Mouse (Mus musculus) limb, embryonic 12.5 days (tissue): Measurements from ENCODE around the gene Mettl22. TPM values are rescaled to one million over a fixed set of nuclear protein-coding genes. Genes with fewer than 3 reads are reported as not detected.
A peak's percentile ranks its signal among the peaks of the same experiment; 100 is the strongest.

ENCODE experiments used
- ATAC-seq: fragments of 200-750 bp; cut with Nextera tagmentation; 2 replicates; pipeline ENCODE4 v1.8.0; 2017; ENCODE audit warnings: low read depth, moderate TSS enrichment; ENCODE audit not compliant: insufficient number of reproducible peaks, insufficient read depth, low FRiP score, low TSS enrichment
- H3K27ac ChIP-seq: fragments of 300-500 bp; sonication (generic); 2 replicates; pipeline ENCODE4 v1.5.1; 2016; ENCODE audit warnings: mild to moderate bottlenecking, moderate library complexity
- H3K27me3 ChIP-seq: fragments of 300-500 bp; sonication (generic); 2 replicates; pipeline ENCODE4 v1.6.1; 2016; ENCODE audit warnings: mild to moderate bottlenecking, moderate library complexity
- H3K36me3 ChIP-seq: fragments of 300-500 bp; sonication (generic); 2 replicates; pipeline ENCODE4 v1.6.1; 2016; ENCODE audit warnings: mild to moderate bottlenecking, moderate library complexity
- H3K4me1 ChIP-seq: fragments of 300-500 bp; sonication (generic); replicated peaks from 2 replicates; pipeline ENCODE4 v1.6.1; 2016
- H3K4me2 ChIP-seq: fragments of 300-500 bp; sonication (generic); 2 replicates; pipeline ENCODE4 v1.6.1; 2016; ENCODE audit warnings: mild to moderate bottlenecking, moderate library complexity
- H3K4me3 ChIP-seq: fragments of 300-500 bp; sonication (generic); replicated peaks from 2 replicates; pipeline ENCODE4 v1.5.1; 2016; ENCODE audit warnings: mild to moderate bottlenecking
- H3K9ac ChIP-seq: fragments of 300-500 bp; sonication (generic); replicated peaks from 2 replicates; pipeline ENCODE4 v1.6.1; 2016; ENCODE audit warnings: mild to moderate bottlenecking, moderate library complexity
- H3K9me3 ChIP-seq: fragments of 300-500 bp; sonication (generic); 2 replicates; pipeline ENCODE4 v1.6.1; 2016; ENCODE audit warnings: mild to moderate bottlenecking, moderate library complexity
- WGBS: fragments of 180-500 bp; shearing (Covaris S2); methylation state at CpG from one replicate; pipeline ENCODE4 v1.1.7; 2016; 5-methylcytosine and 5-hydroxymethylcytosine counted together
- polyA plus RNA-seq: library from polyadenylated mRNA; unstranded; fragments of >200 nt; fragmentation: Nextera tagmentation; extraction: Ambion mirVana; gene quantifications from 2 replicates; pipeline ENCODE4 v1.2.1, GENCODE M21; 2016

Mettl22 gene
- polyA plus RNA-seq = 16.9 and 19.3 TPM in 2 replicates

- ATAC-seq = peak; percentile 97
- under 1% methylated on average over 48 of the region's 48 CpGs for WGBS
- H3K27me3 ChIP-seq = peaks cover 5% of the 10 kb centered on the region; the same call in 1 of the 2 replicates
- no peaks in the 10 kb centered on the region; the same call in 1 of the 2 replicates for H3K4me1 ChIP-seq
- peak within 1 kb of the TSS; percentile 94 for H3K27ac ChIP-seq
- peak within 1 kb of the TSS; percentile 76 for H3K9ac ChIP-seq
- peaks cover 3% of the 10 kb centered on the region; the same call in 1 of the 2 replicates for H3K36me3 ChIP-seq
- peak within 1 kb of the TSS; percentile 69 for H3K4me2 ChIP-seq
- H3K4me3 ChIP-seq = peak within 1 kb of the TSS; percentile 70
- no peaks in the 10 kb centered on the region for H3K9me3 ChIP-seq
These were observed at the start of gene Mettl22 for GRCm38 (mm10) chr16:8470603-8471481. Gene Mettl22 (plus strand): TSS chr16:8470788.

GRCm38 (mm10) chr16:8420842-8421241 lies 49.7 kb upstream of the Mettl22 start:
- Histone ChIP-seq H3K4me1 (peaks cover 9% of the 10 kb centered on the region), H3K9me3 (no peaks in the 10 kb centered on the region), H3K27me3 (peaks cover 50% of the 10 kb centered on the region), H3K4me3 (no peak overlapping the region), H3K9ac (no peak overlapping the region), H3K4me2 (no peak overlapping the region), H3K36me3 (no peaks in the 10 kb centered on the region), H3K27ac (no peak overlapping the region)
- 83% methylated on average over 4 of the region's 4 CpGs for WGBS
- ATAC-seq = no peak

- H3K36me3 ChIP-seq = no peaks in the 10 kb centered on the region
- no peak overlapping the region for H3K9ac ChIP-seq
- no peak overlapping the region for H3K27ac ChIP-seq
- 27% methylated on average over 7 of the region's 7 CpGs for WGBS
- no peak overlapping the region for H3K4me2 ChIP-seq
- no peak; the same call in 1 of the 2 replicates for ATAC-seq
- peaks cover 69% of the 10 kb centered on the region for H3K27me3 ChIP-seq
- no peaks in the 10 kb centered on the region for H3K9me3 ChIP-seq
- H3K4me3 ChIP-seq = no peak overlapping the region
- H3K4me1 ChIP-seq = peaks cover 9% of the 10 kb centered on the region
These were observed 46.9 kb upstream of the Mettl22 start for GRCm38 (mm10) chr16:8423626-8424114.

GRCm38 (mm10) chr16:8424161-8424970 lies 46.2 kb upstream of the Mettl22 start:
- peak overlapping the region; percentile 61 for H3K4me2 ChIP-seq
- peaks cover 9% of the 10 kb centered on the region for H3K4me1 ChIP-seq
- no peak overlapping the region for H3K27ac ChIP-seq
- 4% methylated on average over 43 of the region's 43 CpGs for WGBS
- peak overlapping the region; percentile 5; the same call in 1 of the 2 replicates for H3K9ac ChIP-seq
- ATAC-seq = no peak
- peak overlapping the region; percentile 34 for H3K4me3 ChIP-seq
- no peaks in the 10 kb centered on the region for H3K9me3 ChIP-seq
- peaks cover 69% of the 10 kb centered on the region for H3K27me3 ChIP-seq
- no peaks in the 10 kb centered on the region for H3K36me3 ChIP-seq

GRCm38 (mm10) chr16:8424971-8425330 lies 45.6 kb upstream of the Mettl22 start, which contains the start of gene Tmem114:
Gene Tmem114 (minus strand): TSS chr16:8425136.
- Histone ChIP-seq H3K4me2 (peak within 1 kb of the TSS; percentile 61), H3K27ac (no peak within 1 kb of the TSS), H3K36me3 (no peaks in the 10 kb centered on the region), H3K9me3 (no peaks in the 10 kb centered on the region), H3K4me3 (peak within 1 kb of the TSS; percentile 34), H3K4me1 (peaks cover 9% of the 10 kb centered on the region), H3K27me3 (peaks cover 72% of the 10 kb centered on the region), H3K9ac (peak within 1 kb of the TSS; percentile 5; the same call in 1 of the 2 replicates)
- no peak for ATAC-seq
- WGBS = 1% methylated on average over 16 of the region's 16 CpGs

- Histone ChIP-seq H3K4me3 (no peak overlapping the region), H3K4me1 (peaks cover 9% of the 10 kb centered on the region), H3K9ac (no peak overlapping the region), H3K4me2 (no peak overlapping the region), H3K36me3 (no peaks in the 10 kb centered on the region), H3K27me3 (peaks cover 72% of the 10 kb centered on the region), H3K27ac (no peak overlapping the region), H3K9me3 (no peaks in the 10 kb centered on the region)
- 78% methylated on average over 5 of the region's 5 CpGs for WGBS
- ATAC-seq = no peak
These were observed 44.9 kb upstream of the Mettl22 start for GRCm38 (mm10) chr16:8425736-8426135.

- no peaks in the 10 kb centered on the region for H3K36me3 ChIP-seq
- 80% methylated on average over 4 of the region's 4 CpGs for WGBS
- ATAC-seq = no peak
These were observed 41.1 kb upstream of the Mettl22 start for GRCm38 (mm10) chr16:8429531-8429930.

GRCm38 (mm10) chr16:8432616-8433015 lies 38.0 kb upstream of the Mettl22 start:
- 91% methylated on average over 3 of the region's 3 CpGs for WGBS
- Histone ChIP-seq H3K4me1 (peaks cover 12% of the 10 kb centered on the region), H3K4me2 (no peak overlapping the region), H3K9ac (no peak overlapping the region), H3K27ac (no peak overlapping the region), H3K27me3 (peaks cover 4% of the 10 kb centered on the region), H3K4me3 (no peak overlapping the region), H3K36me3 (no peaks in the 10 kb centered on the region), H3K9me3 (no peaks in the 10 kb centered on the region)
- no peak for ATAC-seq

More at GRCm38 (mm10) chr16:8429531-8429930, 41.1 kb upstream of the Mettl22 start:
- H3K4me3 ChIP-seq = no peak overlapping the region
- peaks cover 17% of the 10 kb centered on the region for H3K4me1 ChIP-seq
- no peaks in the 10 kb centered on the region for H3K9me3 ChIP-seq
- H3K4me2 ChIP-seq = no peak overlapping the region
- peaks cover 35% of the 10 kb centered on the region for H3K27me3 ChIP-seq
- H3K27ac ChIP-seq = no peak overlapping the region
- H3K9ac ChIP-seq = no peak overlapping the region

GRCm38 (mm10) chr16:8444911-8445310 lies 25.7 kb upstream of the Mettl22 start:
- WGBS = 86% methylated on average over 7 of the region's 7 CpGs
- Histone ChIP-seq H3K4me2 (no peak overlapping the region), H3K9me3 (no peaks in the 10 kb centered on the region), H3K27me3 (no peaks in the 10 kb centered on the region; the same call in 1 of the 2 replicates), H3K27ac (no peak overlapping the region), H3K4me1 (peaks cover 31% of the 10 kb centered on the region), H3K9ac (no peak overlapping the region), H3K36me3 (no peaks in the 10 kb centered on the region), H3K4me3 (no peak overlapping the region)
- ATAC-seq = no peak

GRCm38 (mm10) chr16:8446256-8446655 lies 24.3 kb upstream of the Mettl22 start:
- Histone ChIP-seq H3K9ac (no peak overlapping the region), H3K9me3 (no peaks in the 10 kb centered on the region), H3K4me1 (peaks cover 37% of the 10 kb centered on the region), H3K4me3 (no peak overlapping the region), H3K27ac (no peak overlapping the region), H3K4me2 (no peak overlapping the region), H3K27me3 (no peaks in the 10 kb centered on the region; the same call in 1 of the 2 replicates), H3K36me3 (no peaks in the 10 kb centered on the region)
- WGBS = 75% methylated on average over 6 of the region's 6 CpGs
- no peak for ATAC-seq

GRCm38 (mm10) chr16:8453301-8453700 lies 17.3 kb upstream of the Mettl22 start:
- Histone ChIP-seq H3K9ac (no peak overlapping the region), H3K4me1 (peaks cover 12% of the 10 kb centered on the region), H3K27ac (no peak overlapping the region), H3K9me3 (no peaks in the 10 kb centered on the region), H3K27me3 (peaks cover 19% of the 10 kb centered on the region; the same call in 1 of the 2 replicates), H3K36me3 (no peaks in the 10 kb centered on the region), H3K4me2 (no peak overlapping the region), H3K4me3 (no peak overlapping the region)
- ATAC-seq = no peak
- WGBS = 87% methylated on average over 2 of the region's 2 CpGs
